Mouse (Mus musculus): ENCODE measurements at regions not wholly inside any gene's neighbourhood (a gene's known extent, or its start where the extent isn't known, plus 50 kb on each side); places are given as distances from the start of the nearest gene placed in this dataset.

GRCm38 (mm10) chr7:72949886-72950285, 425.4 kb upstream of the Rgma start:
- H3K4me2 ChIP-seq (replicated peaks; ENCODE audit: low read depth) = no peak overlapping the region
- H3K4me1 ChIP-seq (replicated peaks; ENCODE audit: control insufficient read depth, insufficient read depth, low read length) = no peaks in the 10 kb centered on the region
- no peak overlapping the region for H3K4me3 ChIP-seq (ENCODE audit: low read depth, low read length)
- H3K9ac ChIP-seq (ENCODE audit: low read depth, low read length) = no peak overlapping the region
- H3K27me3 ChIP-seq (replicated peaks; ENCODE audit: control insufficient read depth, insufficient read depth, low read length) = no peaks in the 10 kb centered on the region
- no peak overlapping the region for H3K27ac ChIP-seq (ENCODE audit: low read depth, low read length)
- WGBS = 42% methylated on average over 7 of the region's 7 CpGs
- ATAC-seq = no peak
- no peaks in the 10 kb centered on the region for H3K36me3 ChIP-seq (ENCODE audit: control insufficient read depth, insufficient read depth)
- no peak for TF ChIP-seq CTCF (IDR thresholded peaks at IDR 0.05; ENCODE audit: low read depth)
- H3K9me3 ChIP-seq (ENCODE audit: control insufficient read depth) = no peaks in the 10 kb centered on the region

GRCm38 (mm10) chr7:72957674-72958073, 417.6 kb upstream of the Rgma start:
- H3K4me3 ChIP-seq (ENCODE audit: low read depth, low read length) = no peak overlapping the region
- H3K36me3 ChIP-seq (ENCODE audit: control insufficient read depth, insufficient read depth) = no peaks in the 10 kb centered on the region
- WGBS = 62% methylated on average over 4 of the region's 4 CpGs
- H3K27ac ChIP-seq (ENCODE audit: low read depth, low read length) = no peak overlapping the region
- H3K4me1 ChIP-seq (replicated peaks; ENCODE audit: control insufficient read depth, insufficient read depth, low read length) = no peaks in the 10 kb centered on the region
- no peaks in the 10 kb centered on the region for H3K27me3 ChIP-seq (replicated peaks; ENCODE audit: control insufficient read depth, insufficient read depth, low read length)
- no peak for TF ChIP-seq CTCF (IDR thresholded peaks at IDR 0.05; ENCODE audit: low read depth)
- no peak overlapping the region for H3K4me2 ChIP-seq (replicated peaks; ENCODE audit: low read depth)
- no peaks in the 10 kb centered on the region for H3K9me3 ChIP-seq (ENCODE audit: control insufficient read depth)
- H3K9ac ChIP-seq (ENCODE audit: low read depth, low read length) = no peak overlapping the region
- ATAC-seq = no peak

GRCm38 (mm10) chr7:72961321-72961720, 414.0 kb upstream of the Rgma start:
- H3K27ac ChIP-seq (ENCODE audit: low read depth, low read length) = no peak overlapping the region
- WGBS = 80% methylated on average over 4 of the region's 4 CpGs
- H3K36me3 ChIP-seq (ENCODE audit: control insufficient read depth, insufficient read depth) = no peaks in the 10 kb centered on the region
- no peak overlapping the region for H3K4me3 ChIP-seq (ENCODE audit: low read depth, low read length)
- no peak overlapping the region for H3K4me2 ChIP-seq (replicated peaks; ENCODE audit: low read depth)
- no peaks in the 10 kb centered on the region for H3K9me3 ChIP-seq (ENCODE audit: control insufficient read depth)
- no peaks in the 10 kb centered on the region for H3K4me1 ChIP-seq (replicated peaks; ENCODE audit: control insufficient read depth, insufficient read depth, low read length)
- ATAC-seq = no peak
- H3K27me3 ChIP-seq (replicated peaks; ENCODE audit: control insufficient read depth, insufficient read depth, low read length) = no peaks in the 10 kb centered on the region
- H3K9ac ChIP-seq (ENCODE audit: low read depth, low read length) = no peak overlapping the region
- TF ChIP-seq CTCF (IDR thresholded peaks at IDR 0.05; ENCODE audit: low read depth) = no peak

GRCm38 (mm10) chr7:72962815-72963214, 412.5 kb upstream of the Rgma start:
- Histone ChIP-seq H3K27ac (ENCODE audit: low read depth, low read length) (no peak overlapping the region), H3K9me3 (ENCODE audit: control insufficient read depth) (no peaks in the 10 kb centered on the region), H3K4me3 (ENCODE audit: low read depth, low read length) (no peak overlapping the region), H3K9ac (ENCODE audit: low read depth, low read length) (no peak overlapping the region), H3K36me3 (ENCODE audit: control insufficient read depth, insufficient read depth) (no peaks in the 10 kb centered on the region), H3K4me1 (replicated peaks; ENCODE audit: control insufficient read depth, insufficient read depth, low read length) (no peaks in the 10 kb centered on the region), H3K27me3 (replicated peaks; ENCODE audit: control insufficient read depth, insufficient read depth, low read length) (no peaks in the 10 kb centered on the region), H3K4me2 (replicated peaks; ENCODE audit: low read depth) (no peak overlapping the region)
- TF ChIP-seq CTCF (IDR thresholded peaks at IDR 0.05; ENCODE audit: low read depth) = no peak
- no peak for ATAC-seq
- WGBS = 63% methylated on average over 3 of the region's 3 CpGs

- Histone ChIP-seq H3K9me3 (ENCODE audit: control insufficient read depth) (no peaks in the 10 kb centered on the region), H3K9ac (ENCODE audit: low read depth, low read length) (no peak overlapping the region), H3K4me1 (replicated peaks; ENCODE audit: control insufficient read depth, insufficient read depth, low read length) (no peaks in the 10 kb centered on the region), H3K36me3 (ENCODE audit: control insufficient read depth, insufficient read depth) (no peaks in the 10 kb centered on the region), H3K4me3 (ENCODE audit: low read depth, low read length) (no peak overlapping the region), H3K27ac (ENCODE audit: low read depth, low read length) (no peak overlapping the region), H3K27me3 (replicated peaks; ENCODE audit: control insufficient read depth, insufficient read depth, low read length) (no peaks in the 10 kb centered on the region), H3K4me2 (replicated peaks; ENCODE audit: low read depth) (no peak overlapping the region)
- 74% methylated on average over 3 of the region's 3 CpGs for WGBS
- no peak for TF ChIP-seq CTCF (IDR thresholded peaks at IDR 0.05; ENCODE audit: low read depth)
- ATAC-seq = no peak
These were observed 411.4 kb upstream of the Rgma start for GRCm38 (mm10) chr7:72963908-72964307.

GRCm38 (mm10) chr7:72968193-72968592, 407.1 kb upstream of the Rgma start:
- TF ChIP-seq CTCF (IDR thresholded peaks at IDR 0.05; ENCODE audit: low read depth) = no peak
- H3K36me3 ChIP-seq (ENCODE audit: control insufficient read depth, insufficient read depth) = no peaks in the 10 kb centered on the region
- no peak overlapping the region for H3K27ac ChIP-seq (ENCODE audit: low read depth, low read length)
- H3K4me1 ChIP-seq (replicated peaks; ENCODE audit: control insufficient read depth, insufficient read depth, low read length) = no peaks in the 10 kb centered on the region
- 0 out of 2 replicates have a peak, but pooled peaks cover 3% of the 10 kb centered on the region for H3K27me3 ChIP-seq (replicated peaks; ENCODE audit: control insufficient read depth, insufficient read depth, low read length)
- no peak overlapping the region for H3K4me3 ChIP-seq (ENCODE audit: low read depth, low read length)
- H3K4me2 ChIP-seq (replicated peaks; ENCODE audit: low read depth) = no peak overlapping the region
- 69% methylated on average over 4 of the region's 4 CpGs for WGBS
- H3K9me3 ChIP-seq (ENCODE audit: control insufficient read depth) = no peaks in the 10 kb centered on the region
- no peak for ATAC-seq
- H3K9ac ChIP-seq (ENCODE audit: low read depth, low read length) = no peak overlapping the region
